Mouse (Mus musculus) cortical plate, adult 2 months (tissue): ENCODE measurements around the gene Atp5g1.

Source experiments
- CTCF ChIP-seq: fragments of 200-500 bp; IDR thresholded peaks from 2 replicates; pipeline ENCODE4 v1.5.1; 2011; ENCODE audit warnings: mild to moderate bottlenecking, control low read depth, low read length; ENCODE audit not compliant: insufficient read depth; ENCODE audit errors: extremely low read depth
- POLR2A ChIP-seq: fragments of 200-500 bp; IDR thresholded peaks from 2 replicates; pipeline ENCODE4 v1.6.1; 2011; ENCODE audit warnings: mild to moderate bottlenecking, low read length, control low read depth; ENCODE audit not compliant: insufficient read depth; ENCODE audit errors: extremely low read depth

DNA sequence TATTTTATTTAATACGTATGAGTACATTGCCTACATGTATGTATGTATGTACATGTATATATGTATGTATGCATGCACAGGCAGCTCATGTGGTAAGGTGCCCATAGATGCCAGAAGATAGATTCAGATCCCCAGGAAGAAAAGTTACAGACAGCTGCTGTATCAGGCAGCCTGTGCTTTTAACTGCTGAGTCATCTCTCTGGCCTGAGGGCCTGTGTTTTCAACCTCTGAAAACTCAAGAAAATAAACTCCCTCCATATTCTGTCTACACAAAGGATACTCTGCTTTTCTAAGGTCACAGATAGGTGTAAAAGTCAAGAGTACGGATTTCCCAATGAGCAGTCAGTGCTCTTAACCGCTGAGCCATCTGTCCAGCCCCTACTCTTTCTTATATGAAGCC lies 24.6 kb downstream of the Atp5g1 start:
- no peak for TF ChIP-seq POLR2A
- TF ChIP-seq CTCF, result no peak
